Mouse (Mus musculus) skeletal muscle tissue, adult 2 months (tissue): ENCODE results near the gene Cdcp2.

Source experiments
- DNase-seq: peaks from one replicate; pipeline ENCODE4 v3.0.0-alpha.2; 2012; ENCODE audit warnings: low read depth, low spot score

Gene Cdcp2

DNA sequence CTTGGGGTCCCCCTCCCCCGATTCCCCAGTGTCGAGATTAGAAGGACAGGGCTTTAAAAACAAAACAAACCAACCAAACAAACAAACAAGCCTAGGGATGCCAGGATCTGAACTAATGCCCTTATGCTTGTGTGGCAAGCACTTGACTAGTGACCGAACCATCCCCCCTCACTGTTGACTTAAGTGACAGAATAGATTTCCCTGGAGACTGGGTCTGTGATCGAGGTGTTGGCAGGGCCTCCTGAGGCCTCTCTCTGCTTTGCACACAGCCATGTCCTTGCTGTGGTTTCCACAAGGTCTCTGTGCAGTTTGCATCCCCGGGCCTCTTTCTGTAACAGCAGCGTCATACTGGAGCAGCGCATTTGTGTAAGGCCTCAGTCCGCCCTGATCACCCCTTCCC is 32.7 kb downstream of the Cdcp2 start:
- no peak for DNase-seq

- DNase-seq = no peak
Observed at GRCm38 (mm10) chr4:107130534-107130933, 33.8 kb downstream of the Cdcp2 start.

DNA sequence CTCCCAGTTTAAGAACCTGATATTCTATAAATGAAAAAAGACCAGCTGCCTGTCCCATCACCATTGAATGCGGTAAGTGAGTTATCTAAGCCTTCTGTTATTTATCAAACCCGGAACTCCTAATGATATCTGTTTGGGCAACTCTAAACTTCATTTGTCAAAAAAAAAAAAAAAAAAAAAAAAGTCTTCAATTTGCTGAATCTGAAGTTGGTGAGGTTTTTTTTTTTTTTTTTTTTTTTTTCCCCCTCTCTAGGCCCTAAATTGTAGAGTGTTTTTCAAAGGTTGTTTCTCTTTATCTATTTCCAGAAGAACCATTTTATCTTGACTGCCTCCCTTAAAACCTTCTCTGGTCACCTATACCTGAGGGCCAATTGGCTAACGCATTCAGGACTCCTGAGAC is 38.2 kb downstream of the Cdcp2 start:
- DNase-seq = no peak

- no peak for DNase-seq
Observed at GRCm38 (mm10) chr4:107135663-107136062, 39.0 kb downstream of the Cdcp2 start.

DNA sequence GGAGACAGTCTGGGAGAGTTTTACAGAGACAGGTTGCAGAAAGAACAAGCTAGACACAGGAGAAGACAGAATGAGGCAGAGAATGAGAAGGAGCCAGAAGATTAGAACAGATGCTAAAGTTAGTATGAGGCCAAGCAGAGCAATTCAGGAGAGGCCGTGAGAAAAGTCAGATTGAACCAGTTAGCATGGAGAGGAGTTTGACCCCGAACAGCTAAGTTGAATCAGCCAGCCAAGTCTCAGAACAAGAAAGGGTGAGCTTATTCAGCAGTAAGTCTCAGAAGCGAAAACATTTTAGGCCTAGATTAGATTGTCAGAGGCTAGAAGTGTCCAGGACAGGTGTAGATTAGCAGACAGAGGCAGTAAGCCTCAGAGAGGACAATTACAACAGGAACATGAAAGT is 39.8 kb downstream of the Cdcp2 start:
- no peak for DNase-seq

DNA sequence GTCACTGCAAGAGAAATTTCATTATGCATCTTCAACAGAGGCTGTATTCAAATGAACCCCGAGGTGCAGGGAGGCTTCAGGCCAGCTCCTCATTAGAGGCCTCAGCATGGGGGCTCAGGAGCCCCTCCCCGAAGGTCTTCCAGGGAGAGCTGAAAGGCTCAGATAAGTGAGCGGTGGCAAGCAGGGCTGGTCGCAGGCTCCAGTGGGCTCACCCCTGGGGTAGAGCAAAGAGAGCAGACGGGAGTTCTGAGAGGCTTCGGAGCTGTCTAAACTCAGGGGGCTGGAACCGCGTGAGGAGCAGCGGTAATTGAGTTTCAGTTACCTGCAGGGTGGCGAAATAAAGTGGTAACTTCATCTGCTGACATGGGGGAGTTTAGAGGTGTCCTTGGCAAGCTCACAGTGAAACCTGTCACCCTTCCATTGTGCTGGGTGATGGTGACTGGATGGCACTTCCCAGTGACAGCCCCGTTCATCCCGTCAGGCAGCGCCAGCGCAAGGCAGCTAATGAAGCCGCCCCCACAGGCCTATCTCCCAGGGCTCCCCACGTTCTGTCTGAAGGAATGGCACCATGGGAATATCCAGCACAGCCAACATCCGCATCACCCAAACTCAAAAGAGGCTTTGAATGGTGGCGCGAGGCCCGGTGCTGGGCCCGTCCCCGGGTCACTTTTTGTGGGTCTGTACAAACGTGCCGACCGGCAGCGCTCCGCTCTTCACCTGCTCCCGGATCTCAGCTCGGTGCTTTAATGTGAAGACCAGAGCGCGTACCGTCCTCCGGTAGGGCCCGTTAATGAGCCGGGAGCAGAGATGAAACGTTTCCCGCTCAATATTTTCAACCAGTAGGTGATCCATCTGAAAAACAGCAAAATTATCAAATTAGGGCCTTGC is 42.5 kb downstream of the Cdcp2 start:
- no peak for DNase-seq

DNA sequence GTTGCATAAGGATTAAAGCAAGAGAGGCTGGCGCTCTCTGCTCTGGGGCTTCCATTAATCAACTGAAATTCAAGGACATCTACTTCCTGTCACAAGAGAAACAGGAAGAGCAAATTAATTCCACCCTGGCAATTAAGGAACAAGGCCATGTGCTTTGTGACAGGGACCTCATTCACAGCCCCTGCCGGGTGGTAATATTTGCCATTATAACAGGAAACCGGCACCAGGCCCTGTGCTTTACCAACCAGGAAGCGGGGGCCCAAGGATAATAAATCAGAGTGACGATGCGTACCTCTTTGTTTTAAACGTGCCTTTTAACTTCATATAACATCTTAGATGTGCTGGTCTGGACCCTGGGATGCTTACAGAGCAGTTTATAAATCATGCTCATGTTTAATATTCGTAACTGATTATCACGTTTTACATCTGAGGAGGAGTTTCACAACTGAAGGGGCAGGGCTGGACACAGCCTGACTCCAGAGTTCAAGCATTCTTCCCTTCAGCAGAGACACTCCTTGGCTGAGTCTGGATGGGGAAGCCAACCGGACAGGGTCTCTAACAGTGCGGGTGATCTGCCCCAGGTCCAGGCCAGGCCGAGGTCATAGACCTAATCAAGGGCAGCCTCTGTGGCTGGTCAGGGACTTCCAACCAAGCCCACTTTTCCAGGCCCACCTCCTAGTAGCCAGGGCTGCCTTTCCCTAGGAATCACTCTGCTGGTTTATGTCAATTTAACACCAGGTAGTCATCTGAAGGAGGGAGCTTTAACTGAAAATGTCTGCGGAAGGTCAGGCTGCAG is 43.3 kb downstream of the Cdcp2 start:
- DNase-seq = no peak

DNA sequence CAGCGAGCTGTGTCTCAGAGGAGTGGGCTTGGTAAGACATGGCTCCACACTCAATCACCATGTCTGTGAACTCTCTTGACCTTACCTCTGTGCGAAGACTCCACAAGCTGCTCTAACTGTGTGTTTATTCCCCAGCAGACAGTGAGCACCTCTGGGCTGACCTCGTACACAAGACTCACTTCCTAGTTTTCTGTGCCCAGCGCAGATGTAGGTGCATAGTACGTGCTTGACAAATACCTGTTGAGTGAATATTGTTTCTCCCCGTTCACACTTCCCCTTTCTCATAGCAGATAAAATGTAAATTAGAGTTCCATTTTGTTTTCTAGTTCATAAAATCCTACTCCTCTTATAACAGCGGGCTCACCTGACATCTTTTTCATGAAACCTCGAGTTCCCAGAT is 46.8 kb downstream of the Cdcp2 start:
- DNase-seq = no peak

DNA sequence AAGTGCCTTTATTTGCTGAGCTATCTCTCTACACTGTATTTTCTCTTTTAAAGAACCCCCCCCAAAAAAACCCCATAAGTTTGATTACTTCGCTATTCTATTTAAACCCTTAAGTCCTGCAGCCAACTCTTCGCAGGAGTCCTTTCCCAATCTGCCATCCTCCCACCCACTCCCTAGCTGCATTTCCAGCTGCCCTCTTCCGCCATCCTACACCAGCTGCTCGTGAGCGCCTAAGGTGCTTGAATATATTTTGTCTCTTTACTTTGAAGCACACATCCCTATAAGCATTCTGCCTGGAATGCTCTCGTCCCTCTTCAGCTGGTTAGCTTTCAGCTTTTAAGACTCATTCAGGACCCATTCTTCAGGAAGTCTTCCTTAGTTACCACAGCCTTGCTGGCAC is 54.3 kb downstream of the Cdcp2 start:
- no peak for DNase-seq

- no peak for DNase-seq
Observed at GRCm38 (mm10) chr4:107152571-107152970, 55.9 kb downstream of the Cdcp2 start.

GRCm38 (mm10) chr4:107156983-107157401 is 60.3 kb downstream of the Cdcp2 start:
- DNase-seq = no peak

- DNase-seq = no peak
Observed at GRCm38 (mm10) chr4:107159166-107159773, 62.6 kb downstream of the Cdcp2 start.

GRCm38 (mm10) chr4:107160181-107160580 is 63.5 kb downstream of the Cdcp2 start:
- no peak for DNase-seq
